Mouse (Mus musculus) fibroblast of lung, adult 2 months (primary cell): ENCODE data around the gene Dock2.

Source experiments
- DNase-seq: peaks from one replicate; pipeline ENCODE4 v3.0.0-alpha.2; 2011; ENCODE audit warnings: low read depth

Gene Dock2

GRCm38 (mm10) chr11:34344310-34344709 lies 439.4 kb downstream of the Dock2 start:
- no peak for DNase-seq

GRCm38 (mm10) chr11:34343742-34344307 lies 439.9 kb downstream of the Dock2 start:
- no peak for DNase-seq

DNA sequence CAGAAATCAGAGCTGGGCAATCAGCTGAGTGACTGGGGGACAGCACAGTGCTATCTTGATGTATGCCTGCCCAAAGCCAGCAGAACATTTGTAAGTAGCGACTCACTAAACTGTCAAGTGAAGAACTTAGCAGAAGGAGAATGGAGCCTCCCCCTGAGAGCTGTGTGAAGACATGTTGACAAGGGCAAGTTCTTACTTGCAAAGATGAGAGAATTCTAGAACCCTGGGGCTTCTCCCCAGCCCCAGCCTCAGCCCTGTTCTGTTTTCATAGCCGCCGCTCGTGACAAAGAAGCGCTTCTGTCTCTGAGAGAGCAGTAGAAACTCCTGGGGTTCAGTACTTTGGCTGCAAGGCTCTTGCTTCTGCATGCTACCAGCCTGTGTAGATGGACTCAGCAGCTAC lies 444.0 kb downstream of the Dock2 start:
- DNase-seq, result no peak

- no peak for DNase-seq
Measured at GRCm38 (mm10) chr11:34337907-34338306, 445.8 kb downstream of the Dock2 start.

DNA sequence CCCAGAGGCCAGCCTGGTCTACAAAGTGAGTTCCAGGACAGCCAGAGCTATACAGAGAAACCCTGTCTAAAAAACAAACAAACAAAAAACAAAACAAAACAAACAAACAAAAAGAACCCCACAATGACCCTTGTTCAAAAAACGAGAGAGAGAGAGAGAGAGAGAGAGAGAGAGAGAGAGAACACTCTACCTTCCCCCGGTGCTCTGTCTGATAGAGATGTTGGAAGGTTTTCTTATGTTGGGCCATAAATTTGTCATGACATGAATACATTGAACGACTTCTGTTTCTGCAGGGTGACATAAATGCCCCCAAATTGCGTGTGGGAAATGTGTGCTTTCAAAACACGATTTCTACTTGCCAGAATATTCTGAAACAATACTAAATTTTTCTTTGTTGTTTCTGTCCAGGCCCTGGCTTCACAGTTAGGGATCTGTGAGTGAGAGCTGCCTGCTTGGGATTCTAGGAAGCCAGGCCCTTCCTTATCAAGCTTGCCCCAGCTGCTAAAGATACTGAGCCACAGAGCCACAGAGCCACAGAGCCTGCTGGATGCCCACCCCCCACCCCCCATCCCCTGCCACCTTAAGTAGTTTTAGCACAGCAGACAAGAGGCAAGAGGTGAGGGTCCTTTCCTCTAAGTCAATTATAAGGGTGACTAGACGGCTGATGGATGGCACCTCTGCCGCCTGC lies 451.2 kb downstream of the Dock2 start:
- no peak for DNase-seq

DNA sequence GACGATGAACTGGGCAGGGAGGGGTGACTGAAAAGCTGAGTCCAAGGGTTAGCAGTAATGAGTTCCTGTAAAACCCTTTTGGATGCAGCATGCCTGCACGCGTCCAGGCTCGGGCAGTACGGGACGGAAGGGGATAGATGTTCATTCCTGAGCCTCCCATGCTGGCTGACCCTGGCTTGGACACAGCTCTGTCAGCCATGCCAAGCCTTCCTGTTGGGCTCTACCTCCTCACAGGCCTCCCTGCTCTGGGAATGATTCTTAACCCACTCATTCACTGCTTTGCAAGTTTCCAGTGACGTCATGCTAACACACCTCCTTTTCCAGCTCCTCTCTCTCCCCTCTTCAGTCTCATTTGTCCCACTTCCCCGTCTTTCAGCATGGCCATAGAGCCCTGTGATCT lies 460.0 kb downstream of the Dock2 start:
- no peak for DNase-seq

DNA sequence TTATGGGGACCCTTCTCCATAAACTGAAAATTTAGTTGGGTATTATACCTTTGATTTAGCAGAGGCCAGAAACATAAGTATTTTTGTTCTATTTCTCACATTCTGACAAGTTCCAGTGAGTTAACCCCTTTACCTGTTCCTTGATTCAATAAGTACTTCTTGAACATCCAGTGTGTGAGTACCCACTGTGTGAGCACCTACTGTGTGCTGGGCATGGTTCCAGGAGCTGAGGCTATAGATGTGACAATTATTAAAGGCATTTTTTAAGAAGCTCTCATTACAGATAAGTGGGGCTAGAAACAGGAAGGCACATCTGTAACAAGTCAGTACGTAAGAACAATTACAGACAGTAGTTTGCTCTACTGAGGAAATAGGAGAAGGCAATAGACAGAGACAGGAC lies 464.4 kb downstream of the Dock2 start:
- no peak for DNase-seq

GRCm38 (mm10) chr11:34317001-34317400 lies 466.7 kb downstream of the Dock2 start:
- no peak for DNase-seq

- DNase-seq, result no peak
Measured at GRCm38 (mm10) chr11:34316176-34316575, 467.5 kb downstream of the Dock2 start.

- DNase-seq, result no peak
Measured at GRCm38 (mm10) chr11:34315383-34315782, 468.3 kb downstream of the Dock2 start.

GRCm38 (mm10) chr11:34314534-34315379 lies 468.9 kb downstream of the Dock2 start, which contains the start of gene Fam196b:
TSS of gene Fam196b (plus strand) at chr11:34314822.
- no peak for DNase-seq

- DNase-seq, result no peak
Measured at GRCm38 (mm10) chr11:34312208-34312607, 471.5 kb downstream of the Dock2 start.

- DNase-seq, result no peak
Measured at GRCm38 (mm10) chr11:34311717-34312116, 472.0 kb downstream of the Dock2 start.

DNA sequence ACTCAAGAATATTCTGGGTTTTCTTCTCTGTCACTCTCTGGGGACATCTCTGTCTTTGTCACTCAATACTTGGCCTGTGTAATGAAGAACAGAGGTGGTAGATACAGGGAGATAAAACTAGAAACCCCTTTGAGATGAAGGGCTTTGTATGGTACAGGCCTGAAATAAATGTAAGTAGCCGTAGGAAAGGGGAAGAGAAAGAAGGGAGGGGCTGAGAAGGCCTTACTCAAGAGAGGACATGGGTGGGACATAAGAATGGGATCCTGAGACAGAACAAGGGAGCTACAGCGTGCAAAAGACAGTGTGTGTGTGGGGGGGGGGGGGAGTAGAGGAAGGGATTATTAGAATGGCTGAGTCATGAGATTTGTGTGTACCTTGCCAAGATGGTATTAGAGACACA lies 474.3 kb downstream of the Dock2 start:
- DNase-seq, result no peak

GRCm38 (mm10) chr11:34308731-34309130 lies 475.0 kb downstream of the Dock2 start:
- DNase-seq, result no peak

- no peak for DNase-seq
Measured at GRCm38 (mm10) chr11:34306231-34306630, 477.5 kb downstream of the Dock2 start.

- no peak for DNase-seq
Measured at GRCm38 (mm10) chr11:34300064-34300463, 483.6 kb downstream of the Dock2 start.

GRCm38 (mm10) chr11:34299550-34299949 lies 484.1 kb downstream of the Dock2 start:
- no peak for DNase-seq

DNA sequence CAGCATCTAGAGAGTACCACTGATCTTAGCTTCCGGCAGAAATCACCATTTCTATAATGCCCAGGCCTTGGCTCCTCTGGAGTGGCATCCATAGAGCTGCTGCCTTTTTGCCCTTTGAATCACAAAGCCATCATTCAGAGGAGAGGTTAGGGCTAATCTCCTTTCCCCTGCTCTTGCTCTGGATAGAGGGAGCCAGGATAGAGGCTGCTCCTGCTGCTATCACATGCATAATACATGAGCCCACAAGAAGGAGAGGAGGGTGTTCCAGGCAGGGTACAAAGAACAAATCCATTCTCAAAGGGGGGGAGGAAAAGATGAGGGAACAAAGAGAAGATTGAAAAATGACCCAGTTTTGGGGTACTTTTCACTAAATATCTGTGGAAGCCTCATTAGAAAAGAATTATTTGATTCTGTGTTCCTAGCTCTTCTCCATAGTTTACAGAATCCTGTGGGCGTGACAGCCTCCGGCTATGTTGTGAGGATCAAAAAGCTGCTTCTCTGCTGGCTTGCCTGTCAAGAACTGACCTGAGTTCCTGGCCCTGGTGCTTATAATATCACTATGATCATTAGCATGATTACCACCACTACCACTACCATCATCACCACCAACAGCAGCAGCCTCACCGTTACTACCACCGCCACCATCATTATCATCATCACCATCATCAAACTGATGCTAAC lies 485.9 kb downstream of the Dock2 start:
- DNase-seq, result no peak

GRCm38 (mm10) chr11:34291304-34291703 lies 492.4 kb downstream of the Dock2 start:
- DNase-seq, result no peak

- DNase-seq, result no peak
Measured at GRCm38 (mm10) chr11:34290708-34291107, 493.0 kb downstream of the Dock2 start.

- no peak for DNase-seq
Measured at GRCm38 (mm10) chr11:34290265-34290664, 493.4 kb downstream of the Dock2 start.
